Mouse (Mus musculus) ES-Bruce4 (cell line): ENCODE measurements around the gene 9530077C05Rik. TPM values are rescaled to one million over a fixed set of nuclear protein-coding genes. Genes with fewer than 3 reads are reported as not detected.
"Not testable (repeated sequence)": the region's sequence is repeated elsewhere in the genome, so short reads cannot be mapped to it uniquely, and the experiment has no call there.

ENCODE experiments used
- H3K27ac ChIP-seq: 2 replicates; pipeline ENCODE4 v1.5.1; 2012; ENCODE audit warnings: low read length, inconsistent platforms; ENCODE audit not compliant: insufficient read depth
- H3K27me3 ChIP-seq: 2 replicates; pipeline ENCODE4 v1.6.1; 2012; ENCODE audit warnings: mild to moderate bottlenecking, low read length, inconsistent platforms; ENCODE audit not compliant: control insufficient read depth, poor library complexity, insufficient read depth, severe bottlenecking
- H3K36me3 ChIP-seq: 2 replicates; pipeline ENCODE4 v1.6.1; 2012; ENCODE audit warnings: inconsistent platforms, mild to moderate bottlenecking, low read length, moderate library complexity; ENCODE audit not compliant: control insufficient read depth, poor library complexity, insufficient read depth, severe bottlenecking
- H3K4me1 ChIP-seq: one replicate; pipeline ENCODE4 v1.8.1; 2011; ENCODE audit warnings: low read length; ENCODE audit not compliant: control insufficient read depth, insufficient read depth
- H3K4me3 ChIP-seq: 2 replicates; pipeline ENCODE4 v1.5.1; 2011; ENCODE audit warnings: low read depth, mild to moderate bottlenecking, low read length
- H3K9ac ChIP-seq: 2 replicates; pipeline ENCODE4 v1.6.1; 2012; ENCODE audit warnings: low read depth, mild to moderate bottlenecking, inconsistent platforms; ENCODE audit not compliant: poor library complexity, severe bottlenecking
- H3K9me3 ChIP-seq: replicated peaks from 2 replicates; pipeline ENCODE4 v1.6.1; 2012; ENCODE audit warnings: mild to moderate bottlenecking, low read length, inconsistent platforms; ENCODE audit not compliant: control insufficient read depth, poor library complexity, insufficient read depth, severe bottlenecking
- CTCF ChIP-seq: IDR thresholded peaks from one replicate; pipeline ENCODE4 v1.8.1; 2011; ENCODE audit warnings: low read depth, low read length
- EP300 ChIP-seq: IDR thresholded peaks from 2 replicates; pipeline ENCODE4 v1.6.1; 2011; ENCODE audit warnings: low read depth, low read length; ENCODE audit not compliant: insufficient read depth
- POLR2A ChIP-seq: IDR thresholded peaks from one replicate; pipeline ENCODE4 v1.8.1; 2011; ENCODE audit warnings: low read length; ENCODE audit not compliant: insufficient read depth
- polyA plus RNA-seq: library from polyadenylated mRNA; stranded (reverse); fragments of >200 nt; gene quantifications from 2 replicates; pipeline ENCODE4 v1.2.4, GENCODE M21; 2011; ENCODE audit warnings: low read depth; ENCODE audit not compliant: missing spikeins, insufficient read depth, insufficient read length

9530077C05Rik gene
- polyA plus RNA-seq, 1 experiment, result 3.8 TPM

GRCm38 (mm10) chr9:22408344-22408743 is 3.0 kb upstream of the 9530077C05Rik start:
- H3K4me1 ChIP-seq, H3K27ac ChIP-seq, H3K27me3 ChIP-seq, H3K36me3 ChIP-seq, H3K9ac ChIP-seq, H3K9me3 ChIP-seq, H3K4me3 ChIP-seq: not testable (repeated sequence)
- peak; percentile 23 for TF ChIP-seq CTCF

- Histone ChIP-seq H3K4me1 (no peaks in the 10 kb centered on the region), H3K36me3 (no peaks in the 10 kb centered on the region), H3K27me3 (no peaks in the 10 kb centered on the region), H3K9me3 (no peaks in the 10 kb centered on the region), H3K27ac (no peak overlapping the region), H3K4me3 (no peak overlapping the region), H3K9ac (no peak overlapping the region)
- TF ChIP-seq EP300 (no peak), CTCF (peak; percentile 36)
Measured at GRCm38 (mm10) chr9:22409501-22409900, 1.8 kb upstream of the 9530077C05Rik start.

- Histone ChIP-seq H3K4me3 (no peak overlapping the region), H3K27me3 (no peaks in the 10 kb centered on the region), H3K27ac (no peak overlapping the region), H3K4me1 (peaks cover 1% of the 10 kb centered on the region), H3K9ac (no peak overlapping the region), H3K36me3 (no peaks in the 10 kb centered on the region), H3K9me3 (no peaks in the 10 kb centered on the region)
- TF ChIP-seq POLR2A, result no peak
- TF ChIP-seq CTCF, result no peak
- no peak for TF ChIP-seq EP300
Measured at GRCm38 (mm10) chr9:22416187-22416586, 4.9 kb downstream of the 9530077C05Rik start.

GRCm38 (mm10) chr9:22417547-22417946 is 6.2 kb downstream of the 9530077C05Rik start:
- Histone ChIP-seq H3K9ac (no peak overlapping the region), H3K36me3 (no peaks in the 10 kb centered on the region), H3K27ac (no peak overlapping the region), H3K4me3 (no peak overlapping the region), H3K9me3 (no peaks in the 10 kb centered on the region), H3K4me1 (peaks cover 1% of the 10 kb centered on the region), H3K27me3 (no peaks in the 10 kb centered on the region)
- TF ChIP-seq EP300 (no peak), POLR2A (no peak), CTCF (no peak)

DNA sequence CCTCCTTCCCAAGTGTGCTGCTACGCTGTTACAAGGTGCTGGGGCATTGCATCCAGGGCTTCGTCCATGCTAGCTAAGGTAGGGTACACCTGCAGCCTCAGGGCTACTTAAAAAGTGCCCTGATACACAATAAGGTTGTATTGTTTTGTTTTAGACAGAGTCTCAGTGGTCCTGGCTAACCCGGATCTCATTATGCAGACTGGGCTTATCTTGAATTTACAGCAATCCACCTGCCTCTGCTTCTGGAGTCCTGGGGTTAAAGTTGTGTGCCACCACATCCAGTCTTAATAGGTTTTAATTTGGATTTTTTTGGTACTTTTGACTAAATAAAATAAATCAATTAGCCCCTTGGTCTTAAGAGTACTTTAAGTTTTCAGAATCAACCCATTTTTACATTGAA is 8.6 kb downstream of the 9530077C05Rik start:
- Histone ChIP-seq H3K27me3 (no peaks in the 10 kb centered on the region), H3K4me3 (no peak overlapping the region), H3K9ac (no peak overlapping the region), H3K27ac (no peak overlapping the region), H3K36me3 (no peaks in the 10 kb centered on the region), H3K4me1 (peaks cover 1% of the 10 kb centered on the region), H3K9me3 (no peaks in the 10 kb centered on the region)
- TF ChIP-seq CTCF (no peak), POLR2A (no peak), EP300 (no peak)

DNA sequence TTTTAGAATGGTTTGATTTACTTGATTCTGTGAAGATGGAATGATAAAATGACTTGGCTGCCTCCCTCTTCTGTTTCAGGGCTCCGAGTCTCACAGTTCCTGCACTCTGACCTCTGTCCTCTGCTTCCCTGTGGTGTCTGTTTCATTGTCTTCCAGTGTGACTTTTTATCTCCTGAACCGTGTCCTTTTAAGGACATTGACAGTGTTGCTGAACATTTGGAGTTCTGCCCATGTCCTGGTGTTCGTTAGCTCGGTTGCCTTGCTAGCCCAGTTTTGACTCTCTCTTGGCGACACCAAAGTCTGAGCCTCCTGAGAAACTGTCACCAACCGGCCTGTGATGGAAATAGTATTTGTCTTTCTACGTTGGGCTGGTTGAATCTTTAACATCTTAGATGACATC is 9.2 kb downstream of the 9530077C05Rik start:
- no peak for TF ChIP-seq POLR2A
- TF ChIP-seq CTCF, result no peak
- Histone ChIP-seq H3K4me3 (no peak overlapping the region), H3K9ac (no peak overlapping the region), H3K27ac (no peak overlapping the region), H3K4me1 (peaks cover 1% of the 10 kb centered on the region), H3K36me3 (no peaks in the 10 kb centered on the region), H3K9me3 (no peaks in the 10 kb centered on the region), H3K27me3 (no peaks in the 10 kb centered on the region)

GRCm38 (mm10) chr9:22422559-22422958 is 11.2 kb downstream of the 9530077C05Rik start:
- no peaks in the 10 kb centered on the region for H3K27me3 ChIP-seq
- no peak overlapping the region for H3K9ac ChIP-seq
- H3K4me1 ChIP-seq, result peaks cover 1% of the 10 kb centered on the region
- H3K36me3 ChIP-seq, result no peaks in the 10 kb centered on the region
- no peaks in the 10 kb centered on the region for H3K9me3 ChIP-seq
- no peak overlapping the region for H3K4me3 ChIP-seq
- TF ChIP-seq POLR2A (no peak), EP300 (no peak), CTCF (no peak)
- H3K27ac ChIP-seq, result no peak overlapping the region
